Mouse (Mus musculus) leukemia stem cell, adult 10-12 weeks (primary cell): Measurements from ENCODE around the gene Rnf213. TPM values are rescaled to one million over a fixed set of nuclear protein-coding genes. Genes with fewer than 3 reads are reported as not detected.

Experiments used
- polyA plus RNA-seq: library from polyadenylated mRNA; stranded (reverse); fragments of >175 nt; gene quantifications from 2 replicates; pipeline ENCODE4 v1.2.3, GENCODE M21; 2012; ENCODE audit warnings: low replicate concordance

Rnf213 gene
- polyA plus RNA-seq, result 4.5 and 10.0 TPM in 2 replicates

DNA sequence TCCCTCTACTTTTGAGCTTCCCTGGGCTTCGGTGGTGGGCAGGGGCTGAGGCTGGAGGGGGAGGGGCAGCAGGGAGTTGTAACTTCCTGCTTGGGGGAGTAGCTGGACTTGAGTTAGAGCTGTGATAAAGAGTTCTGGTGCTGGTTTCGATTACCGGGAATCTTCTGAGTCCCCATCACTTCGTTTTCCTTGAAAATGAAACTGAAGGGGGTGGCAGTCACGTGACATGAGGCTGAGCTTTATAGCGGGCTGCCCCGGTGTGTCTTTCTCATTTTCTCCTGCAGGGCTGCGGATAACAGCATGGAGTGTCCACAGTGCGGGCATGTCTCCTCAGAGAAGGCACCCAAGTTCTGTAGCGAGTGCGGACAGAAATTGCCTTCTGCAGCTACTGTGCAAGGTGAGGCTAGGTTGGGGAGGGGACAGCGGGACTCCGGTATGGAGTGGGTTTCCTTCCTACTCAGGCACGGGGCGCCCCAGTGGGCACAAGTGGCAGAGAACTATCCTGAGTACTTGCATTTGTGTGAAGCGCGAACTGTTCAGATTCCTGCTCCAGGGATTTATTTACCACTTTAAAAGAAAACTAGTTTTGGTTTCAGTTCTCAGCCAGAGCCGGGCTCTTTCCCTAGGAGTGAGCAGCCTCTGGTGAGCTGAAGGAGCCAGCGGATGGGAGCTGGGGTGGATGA, at the start of gene Rnf213:
Gene Rnf213, plus strand, starts transcription at position 301 of the 683 bp plus-strand sequence.

DNA sequence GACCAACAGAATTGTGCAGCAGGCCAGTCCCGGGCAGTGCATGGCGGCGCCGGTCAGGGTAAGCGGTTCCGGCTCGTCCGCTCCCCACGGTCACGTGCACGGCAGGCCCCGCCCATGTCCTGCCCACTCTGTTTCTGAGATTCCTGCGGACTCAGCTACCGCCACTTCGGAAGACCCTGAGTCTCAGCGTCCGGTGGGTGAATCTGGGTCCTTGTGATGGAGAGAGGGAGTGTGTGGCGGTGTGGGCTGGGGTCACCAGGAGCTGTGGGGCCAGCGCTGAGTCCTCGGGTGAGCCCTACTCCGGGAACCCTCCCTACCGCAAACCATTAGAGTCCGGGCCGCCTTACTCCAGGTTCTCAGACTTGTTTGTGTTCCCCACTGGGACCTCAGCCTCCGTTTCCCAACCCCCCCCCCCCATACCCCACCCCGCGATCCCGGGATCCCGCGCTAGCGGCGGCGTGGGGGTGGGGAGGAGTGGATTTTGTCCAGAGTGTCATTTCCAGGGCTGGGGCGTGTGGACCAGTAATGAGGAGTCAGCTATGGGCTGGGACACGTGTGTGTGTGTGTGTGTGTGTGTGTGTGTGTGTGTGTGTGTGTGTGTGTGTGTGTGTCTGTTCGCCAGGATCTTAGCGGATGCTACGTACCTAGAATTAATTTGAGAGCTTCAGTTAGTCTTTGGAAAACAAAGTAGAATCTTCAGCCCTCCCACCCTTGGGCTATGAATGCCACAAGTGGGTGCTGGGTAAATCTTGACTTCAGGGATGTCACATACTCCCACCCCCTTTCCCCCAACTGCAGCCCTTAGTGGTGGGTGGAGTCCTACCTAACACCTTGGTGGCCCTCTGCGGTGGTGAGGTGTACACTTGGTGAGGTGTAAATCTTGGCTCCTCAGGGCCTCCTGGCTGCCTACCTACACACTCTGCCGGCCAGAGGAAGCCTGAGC, 37.2 kb upstream of the Rnf213 start, which contains the start of the genes Sgsh and Slc26a11:
Gene Sgsh, minus strand, starts transcription at position 94 of the 943 bp plus-strand sequence.
Gene Slc26a11, plus strand, starts transcription at position 115 of the 943 bp plus-strand sequence.

DNA sequence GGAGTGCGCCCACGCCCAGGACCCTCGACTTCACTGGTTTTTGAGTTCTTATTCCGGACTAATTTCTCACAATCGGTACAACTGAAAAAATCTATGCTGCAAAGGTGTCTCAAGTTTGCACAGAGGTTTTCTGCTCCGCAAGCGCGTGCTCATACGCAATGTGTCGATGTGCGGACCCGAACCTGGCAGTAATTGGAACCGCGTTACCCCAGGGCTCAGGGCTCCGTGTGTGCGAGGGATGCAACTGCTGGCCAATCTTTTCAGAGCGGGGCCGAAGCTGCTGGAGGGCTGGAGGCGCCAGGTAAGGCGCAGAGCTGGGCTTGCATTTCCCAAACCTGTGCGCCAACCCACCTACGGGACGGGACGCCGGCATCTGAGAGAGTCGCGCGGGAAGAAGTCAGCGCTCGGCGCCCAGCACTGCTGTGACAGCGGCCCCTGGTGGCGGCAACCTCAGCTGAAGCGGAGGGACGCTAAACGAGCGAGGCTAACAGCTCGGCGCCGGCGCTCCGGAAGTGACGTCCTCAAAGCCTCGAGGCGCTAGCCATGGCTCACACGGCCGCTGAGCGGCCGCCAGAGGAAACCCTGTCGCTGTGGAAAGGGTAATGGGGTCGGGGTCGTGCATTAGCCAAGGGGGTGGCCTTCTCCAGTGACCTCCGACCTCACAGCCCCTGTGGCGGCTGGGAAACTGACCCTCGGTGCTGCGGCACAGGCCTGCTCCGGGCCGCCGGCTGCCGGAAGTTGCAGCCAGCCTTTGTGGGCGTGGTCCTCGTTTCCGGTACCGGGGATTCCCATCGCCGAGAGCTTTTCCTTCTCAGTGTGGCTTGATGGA, 98.2 kb downstream of the Rnf213 start, which contains the start of gene Endov:
Gene Endov, plus strand, starts transcription at position 487 of the 829 bp plus-strand sequence.

Other genes starting within 250 kb of the Rnf213 start
- gene Tbc1d16, start 164.6 kb upstream of the Rnf213 start, polyA plus RNA-seq, result 1.6 and 2.1 TPM in 2 replicates
- 0.17 and 0.55 TPM in 2 replicates for gene Ccdc40, start 164.5 kb upstream of the Rnf213 start, polyA plus RNA-seq
- gene Gaa, start 125.2 kb upstream of the Rnf213 start, polyA plus RNA-seq, result 41.1 and 120 TPM in 2 replicates
- 74.7 and 84.1 TPM in 2 replicates for gene Eif4a3, start 93.0 kb upstream of the Rnf213 start, polyA plus RNA-seq
- gene Card14, start 85.3 kb upstream of the Rnf213 start, polyA plus RNA-seq, result 0.09 TPM in 1 of 2 replicates, not detected in the other
- 14.9 and 42.3 TPM in 2 replicates for gene Sgsh, start 37.6 kb upstream of the Rnf213 start, polyA plus RNA-seq
- 1.4 and 2.1 TPM in 2 replicates for gene Slc26a11, start 37.5 kb upstream of the Rnf213 start, polyA plus RNA-seq
- 19.1 and 24.1 TPM in 2 replicates for gene Endov, start 98.2 kb downstream of the Rnf213 start, polyA plus RNA-seq
- gene Nptx1, start 154.7 kb downstream of the Rnf213 start, polyA plus RNA-seq, result 0.06 TPM in 1 of 2 replicates, not detected in the other
- 32.5 and 68.1 TPM in 2 replicates for gene Rptor, start 209.8 kb downstream of the Rnf213 start, polyA plus RNA-seq